Mouse (Mus musculus) cerebellum, postnatal 14 days (tissue): ENCODE results near the gene Spem1.
A peak's percentile ranks its signal among the peaks of the same experiment; 100 is the strongest.
"Not testable (repeated sequence)": the region's sequence is repeated elsewhere in the genome, so short reads cannot be mapped to it uniquely, and the experiment has no call there.

Experiments
- DNase-seq, 2 experiments: peaks; one replicate each; pipeline ENCODE4 v3.0.0; 2021; ENCODE audit warnings: mixed read lengths in 2 of 2

The Spem1 gene

DNA sequence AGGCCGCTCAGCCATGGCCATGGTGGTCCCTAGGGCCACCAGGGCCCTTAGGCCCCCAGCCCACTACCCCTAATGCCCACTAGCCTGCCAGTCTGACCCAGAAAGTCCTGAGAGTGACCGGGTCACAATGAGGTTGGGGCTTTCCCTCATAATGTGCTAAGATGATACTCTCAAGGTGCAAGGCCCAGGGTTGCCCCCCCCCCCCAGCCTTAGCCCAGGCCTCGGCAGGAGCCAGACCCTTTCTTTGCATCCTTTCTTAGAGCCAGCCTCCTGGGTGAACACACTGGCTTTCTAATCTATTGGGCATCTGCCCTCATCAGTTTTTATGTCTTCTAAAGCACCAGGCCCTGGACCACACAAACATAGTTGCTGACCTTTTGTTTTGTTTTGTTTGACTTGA lies at the start of gene Spem1:
Gene Spem1, minus strand, starts transcription at position 101 of the 400 bp plus-strand sequence.
- DNase-seq = no peak

DNA sequence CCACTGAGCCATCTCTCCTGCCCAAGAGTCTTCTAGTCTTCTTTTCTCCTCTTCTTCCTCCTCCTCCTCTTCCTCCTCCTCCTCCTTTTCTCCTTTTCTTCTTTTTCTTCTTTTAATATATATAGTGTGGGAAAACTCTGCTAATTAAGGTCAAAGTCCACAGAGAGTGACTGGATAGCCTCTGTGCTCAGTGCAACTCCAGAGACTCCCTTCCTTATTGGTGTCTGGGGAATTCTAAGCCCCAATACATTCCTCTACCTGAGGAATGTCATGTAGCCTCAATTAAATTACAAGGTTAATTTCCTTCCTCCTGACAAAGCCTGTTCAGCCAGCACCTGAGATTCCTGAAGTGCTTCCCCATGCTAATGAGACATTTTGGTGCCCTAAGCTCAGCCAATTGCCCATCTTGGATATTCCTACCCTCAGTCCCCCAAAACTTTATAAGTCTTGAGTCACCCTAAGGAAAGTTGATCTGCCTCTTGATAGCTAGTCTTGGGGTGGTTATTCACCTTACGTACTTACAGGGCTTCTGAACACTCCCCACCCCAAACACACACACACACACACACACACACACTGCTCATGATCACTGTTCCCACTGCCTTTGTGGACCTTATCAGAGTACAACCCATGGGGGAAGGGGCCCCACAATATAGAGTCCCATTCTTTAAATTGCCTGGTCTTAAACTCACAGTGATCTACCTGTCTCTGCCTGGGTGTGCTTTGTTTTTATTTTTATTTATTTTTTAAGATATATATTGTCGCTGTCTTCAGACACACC lies 48.5 kb upstream of the Spem1 start:
- no peak for DNase-seq

DNA sequence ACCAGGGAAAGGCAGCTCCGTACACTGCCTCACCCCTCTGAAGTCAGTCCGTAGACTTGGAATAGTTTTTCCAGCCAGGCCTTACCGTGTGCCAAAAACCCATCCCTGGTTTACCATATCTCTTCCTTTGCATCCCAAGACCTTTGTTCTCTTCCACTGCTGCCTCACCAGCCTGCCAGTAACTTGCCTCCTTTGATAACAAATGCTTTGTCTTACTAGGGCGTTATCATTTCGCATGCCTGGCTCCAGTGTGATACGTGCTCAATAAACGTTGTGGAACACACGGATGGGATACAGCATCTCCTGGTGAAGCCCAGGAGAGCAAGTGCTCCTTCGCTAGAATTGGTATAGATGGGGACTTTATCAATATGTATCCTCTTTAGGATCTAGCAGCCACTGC lies 45.4 kb upstream of the Spem1 start:
- no peak for DNase-seq

DNA sequence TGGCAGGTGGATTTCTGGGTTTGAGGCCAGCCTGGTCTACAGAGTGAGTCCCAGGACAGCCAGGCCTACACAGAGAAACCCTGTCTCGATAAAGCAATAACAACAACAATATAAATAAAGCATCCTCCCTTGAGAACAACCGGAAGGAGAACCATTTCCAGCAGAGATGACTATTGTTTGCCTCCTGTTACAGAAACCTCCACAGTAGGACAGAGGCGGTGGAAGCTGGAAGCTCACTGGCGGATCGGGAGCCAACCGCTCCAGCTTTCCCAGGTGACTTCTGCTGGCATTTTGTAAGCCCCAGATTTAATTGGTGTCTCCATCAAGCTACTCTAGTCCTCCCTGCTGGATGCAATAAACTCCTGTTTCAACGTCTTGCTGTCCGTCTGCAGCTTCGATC lies 43.6 kb upstream of the Spem1 start:
- no peak for DNase-seq

DNA sequence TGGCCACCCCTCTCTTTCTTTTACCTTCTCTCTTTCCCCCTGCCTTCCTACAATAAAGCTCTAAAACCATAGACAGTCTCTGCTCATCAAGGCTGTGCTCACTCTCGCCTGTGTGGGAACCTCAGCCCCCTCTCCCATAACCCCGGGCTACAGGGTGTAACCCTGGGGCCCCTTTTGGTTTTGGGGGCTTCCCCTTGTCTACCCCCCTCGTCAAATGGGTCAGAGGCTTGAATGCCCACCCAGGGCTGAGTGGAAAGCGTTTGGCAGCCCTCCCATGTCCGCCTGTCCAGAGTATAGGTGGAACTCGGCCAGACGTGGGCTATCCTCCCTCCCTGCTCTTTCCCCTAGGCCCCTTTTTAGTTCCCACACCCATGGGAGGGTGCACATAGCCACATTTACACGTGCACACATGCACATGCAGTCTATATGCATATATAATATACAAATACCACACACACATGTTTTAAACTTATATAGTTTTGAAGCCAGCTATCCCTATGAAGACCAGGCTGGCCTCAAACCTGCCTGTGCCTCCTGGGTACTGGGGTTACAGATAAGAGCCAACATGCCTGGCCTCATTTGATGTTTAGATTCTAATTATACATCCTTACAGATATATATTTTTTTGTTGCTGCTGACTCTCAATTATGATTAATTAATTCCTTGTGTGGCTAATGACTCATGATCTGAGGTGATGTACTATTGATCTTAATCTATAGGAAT lies 42.3 kb upstream of the Spem1 start:
- no peak for DNase-seq

DNA sequence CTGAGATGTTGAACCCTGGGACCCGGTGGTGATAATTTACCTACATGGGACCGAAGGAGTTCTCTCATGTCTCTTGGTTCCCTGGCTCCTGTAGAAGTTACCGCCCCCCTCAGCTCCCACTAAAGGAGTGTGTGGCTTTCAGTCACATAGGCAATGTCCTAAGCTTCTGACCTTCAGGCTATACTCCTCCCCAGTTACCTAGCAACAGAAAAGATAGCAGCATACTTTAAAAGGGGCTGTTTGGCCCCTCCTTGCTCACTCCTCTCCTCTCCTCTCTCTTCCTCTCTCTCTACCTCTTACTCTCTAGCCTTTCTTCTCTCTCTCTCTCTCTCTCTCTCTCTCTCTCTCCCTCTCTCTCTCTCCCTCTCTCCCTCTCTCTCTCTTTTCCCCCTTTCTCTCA lies 41.7 kb upstream of the Spem1 start:
- DNase-seq = not testable (repeated sequence)

DNA sequence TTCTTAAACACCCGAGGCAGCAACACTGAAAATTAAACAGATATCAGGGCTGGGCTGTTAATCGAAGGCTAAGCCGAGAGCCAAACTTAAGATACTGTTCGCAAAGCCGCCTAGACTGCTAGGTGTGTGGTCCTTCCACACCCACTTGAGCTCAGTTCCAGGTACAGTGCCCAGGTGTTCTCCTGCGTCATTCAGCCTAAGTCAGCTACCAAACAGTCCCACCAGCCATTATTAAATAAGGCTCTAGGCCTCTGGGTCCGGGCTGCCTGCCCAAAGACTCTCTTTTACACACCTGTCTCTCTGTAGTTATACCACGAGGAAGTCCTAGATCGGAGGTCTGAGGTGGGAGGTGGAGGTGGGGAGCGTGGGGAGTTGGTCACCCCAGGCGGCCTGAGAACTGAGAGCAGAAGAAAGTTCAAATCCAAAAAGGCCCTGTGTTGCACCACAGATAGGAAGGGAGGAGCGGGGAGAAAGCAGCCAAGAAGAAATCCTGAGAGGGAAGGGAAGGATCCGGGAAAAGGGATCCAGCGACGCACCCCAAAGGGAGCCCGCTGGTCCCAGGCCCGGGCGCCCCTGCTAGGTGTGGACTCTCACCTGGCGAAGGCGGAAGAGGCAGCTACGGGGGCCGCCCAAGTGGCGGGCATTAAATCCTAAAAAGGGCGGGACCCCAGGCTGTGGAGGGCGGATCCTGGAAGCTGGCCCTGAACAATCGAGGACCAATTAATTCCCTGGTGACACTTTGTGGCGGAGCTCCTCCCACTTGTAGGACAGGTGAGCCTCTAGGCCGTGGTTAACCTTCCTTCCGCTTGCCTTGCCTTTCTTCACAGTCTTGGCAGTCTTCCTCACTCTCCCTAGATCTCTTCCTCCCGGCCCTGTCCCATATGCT lies 36.4 kb upstream of the Spem1 start, which contains the start of gene Tnk1:
Gene Tnk1, minus strand, starts transcription at position 618 of the 886 bp plus-strand sequence.
- no peak for DNase-seq

DNA sequence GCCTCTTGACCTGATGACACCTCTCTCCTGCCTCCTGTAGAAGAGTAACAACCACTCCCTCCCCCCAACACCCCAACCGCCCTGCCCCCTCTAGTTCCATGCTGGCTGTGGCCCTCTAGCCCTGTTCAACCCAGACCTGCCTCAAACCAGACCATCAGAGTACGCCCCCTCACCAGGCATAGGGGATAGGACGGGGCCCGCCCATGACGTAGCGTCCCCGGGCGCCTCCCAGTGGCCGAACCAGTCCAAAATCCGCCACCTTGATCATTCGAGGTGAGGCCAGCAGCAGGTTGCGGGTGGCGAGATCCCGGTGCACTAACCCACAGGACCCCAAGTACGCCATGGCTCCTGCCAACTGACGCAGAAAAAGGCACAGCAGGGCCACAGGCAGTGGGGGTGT lies 33.4 kb upstream of the Spem1 start:
- peak; percentile 64 to 80 for DNase-seq

DNA sequence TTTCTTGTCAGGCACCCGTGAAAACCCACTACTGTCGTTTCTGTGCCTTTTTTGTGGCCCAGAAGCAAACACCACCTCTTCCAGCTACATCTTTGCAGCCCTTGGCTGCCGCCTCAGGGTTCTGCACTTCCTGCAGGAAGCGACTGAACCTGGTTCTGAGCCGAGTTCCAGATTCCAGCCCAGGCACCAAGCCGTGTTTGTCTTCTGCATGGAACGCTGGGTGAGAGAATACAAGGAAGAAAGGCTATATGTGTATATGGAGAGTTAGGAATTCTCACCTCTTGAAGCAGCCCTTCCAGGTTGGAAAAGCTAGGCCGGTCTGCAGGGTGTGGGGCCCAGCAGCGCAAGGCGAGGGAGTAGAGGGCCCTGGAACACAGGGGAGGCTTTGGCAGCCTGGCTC lies 32.7 kb upstream of the Spem1 start:
- DNase-seq = no peak

DNA sequence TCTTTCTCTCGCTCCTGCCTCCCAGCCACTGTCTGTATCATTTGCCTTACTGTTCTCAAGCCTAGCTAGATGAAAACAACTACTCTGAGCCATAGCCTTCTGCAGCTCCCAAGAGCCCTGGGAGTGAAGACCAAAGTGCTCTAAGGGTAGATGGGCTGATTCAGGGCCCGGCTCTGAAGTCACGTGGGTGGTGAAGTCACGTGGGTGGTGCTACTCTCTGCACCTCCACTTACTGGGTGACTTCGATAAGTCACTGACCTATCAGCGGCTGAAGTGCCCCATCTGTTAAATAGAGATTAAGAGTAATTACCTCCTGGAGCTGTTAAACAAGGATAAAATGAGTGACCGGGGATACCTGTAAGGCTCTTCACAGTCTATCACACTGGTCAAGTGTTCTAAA lies 32.0 kb upstream of the Spem1 start:
- DNase-seq = no peak

DNA sequence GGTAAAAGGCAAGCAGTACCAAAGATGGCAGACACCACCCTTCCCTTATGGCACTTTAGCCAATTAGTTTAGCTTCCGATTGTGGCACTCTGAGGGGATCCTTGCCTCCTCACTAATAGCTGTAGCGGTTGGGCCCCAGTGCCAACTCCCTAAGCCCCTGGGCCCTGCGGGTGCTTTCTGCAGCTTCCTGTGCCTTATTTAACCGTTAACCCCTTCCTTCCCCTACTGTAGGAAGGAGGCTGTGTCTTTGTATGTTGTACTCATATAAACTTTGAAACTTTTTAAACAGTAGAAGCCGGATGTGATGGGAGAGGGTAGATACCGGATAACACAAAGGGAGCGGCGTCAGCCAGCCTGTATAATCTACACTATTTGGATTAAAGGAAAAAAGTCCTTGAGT lies 28.8 kb upstream of the Spem1 start:
- no peak for DNase-seq

DNA sequence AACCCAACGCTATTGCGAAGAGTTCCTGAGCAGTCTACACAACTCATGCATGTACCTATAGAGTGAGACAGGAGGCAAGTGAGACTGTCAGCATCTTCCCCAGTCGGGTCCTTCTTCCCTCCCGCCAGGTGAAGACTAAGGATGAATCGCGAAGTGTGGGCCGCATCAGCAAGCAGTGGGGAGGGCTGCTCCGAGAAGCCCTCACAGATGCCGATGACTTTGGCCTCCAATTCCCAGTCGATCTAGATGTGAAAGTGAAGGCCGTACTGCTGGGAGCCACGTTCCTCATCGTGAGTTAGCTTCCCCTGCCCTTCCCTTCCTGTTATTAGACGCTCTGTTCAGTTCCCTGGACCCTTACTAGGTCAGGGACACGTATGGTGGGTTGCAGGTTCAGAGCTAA lies 27.9 kb upstream of the Spem1 start:
- DNase-seq = no peak

DNA sequence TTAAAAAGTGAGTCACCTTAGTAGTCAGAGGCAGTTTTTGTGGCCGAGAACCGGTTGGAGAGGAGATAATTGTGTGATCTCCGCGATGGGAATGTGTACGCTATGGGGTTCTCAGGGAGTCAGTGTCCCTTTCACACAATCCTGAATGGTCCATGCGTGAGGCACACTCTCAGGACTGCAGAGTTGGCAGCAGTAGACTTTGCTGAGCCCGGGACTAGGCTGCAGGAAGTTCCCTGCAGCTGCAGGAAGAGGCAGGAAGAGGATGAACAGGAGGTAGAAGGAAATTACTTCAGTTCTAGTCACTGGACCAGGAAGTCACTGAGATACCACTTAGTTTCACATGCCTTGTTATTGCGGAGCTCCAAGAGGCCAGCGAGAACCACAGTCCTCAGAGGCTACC lies 27.1 kb upstream of the Spem1 start:
- no peak for DNase-seq

DNA sequence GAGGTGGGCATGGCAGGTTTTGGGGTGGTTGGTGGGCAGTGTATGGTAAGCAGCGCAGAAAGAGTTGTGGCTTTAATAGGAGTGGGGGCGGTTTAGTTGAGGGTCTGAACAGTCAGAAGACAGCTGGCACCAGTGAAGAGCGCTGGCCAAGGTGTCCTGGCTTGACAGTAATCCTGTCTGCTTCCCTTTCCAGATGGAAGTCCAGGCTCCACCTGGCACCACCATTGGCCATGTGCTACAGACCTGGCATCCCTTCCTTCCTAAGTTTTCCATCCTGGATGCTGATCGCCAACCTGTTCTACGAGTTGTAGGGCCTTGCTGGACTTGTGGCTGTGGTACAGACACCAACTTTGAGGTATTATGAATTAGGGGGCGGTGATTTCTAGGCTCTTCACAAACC lies 26.0 kb upstream of the Spem1 start:
- DNase-seq = peak; percentile 83 to 84

DNA sequence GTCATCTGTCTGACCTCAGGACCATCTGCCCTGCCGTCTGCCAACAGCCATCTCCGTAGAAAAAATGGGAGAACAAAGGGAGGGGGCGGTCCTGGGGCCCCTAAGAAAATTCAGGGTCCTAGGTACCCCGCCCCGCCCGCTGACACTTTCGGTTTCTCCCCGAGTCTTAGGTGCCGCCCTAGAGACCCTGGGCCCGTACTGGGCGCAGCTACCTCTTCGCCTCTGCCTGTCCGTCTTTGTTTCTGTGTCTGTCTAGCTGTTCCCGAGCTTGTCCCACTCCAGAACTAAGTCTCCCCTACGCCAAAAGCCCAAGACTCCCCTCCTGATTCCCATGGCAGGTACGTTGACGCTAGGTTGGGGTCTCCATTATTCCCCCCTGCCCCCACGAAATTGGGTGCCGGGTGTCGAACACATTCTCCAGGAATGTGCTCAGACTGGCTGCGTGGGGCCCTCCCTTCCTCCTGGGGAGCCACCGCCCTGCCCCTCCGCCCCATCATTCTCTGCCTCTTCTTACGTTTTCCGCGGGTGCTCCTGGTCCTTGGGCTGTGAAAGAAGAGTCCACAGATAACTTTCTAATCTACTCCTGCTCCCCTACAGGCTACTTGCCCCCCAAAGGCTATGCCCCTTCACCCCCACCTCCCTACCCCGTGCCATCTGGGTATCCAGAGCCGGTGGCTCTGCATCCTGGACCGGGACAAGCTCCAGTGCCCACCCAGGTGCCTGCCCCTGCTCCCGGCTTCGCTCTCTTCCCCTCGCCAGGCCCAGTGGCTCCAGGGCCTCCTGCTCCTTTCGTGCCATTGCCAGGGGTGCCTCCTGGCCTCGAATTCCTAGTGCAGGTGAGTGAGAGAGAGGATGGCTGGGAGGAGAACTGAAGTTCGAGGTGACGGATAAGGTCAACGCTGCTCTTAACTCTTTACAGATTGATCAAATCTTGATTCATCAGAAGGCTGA lies 25.0 kb upstream of the Spem1 start:
- peak; percentile 45 to 48 for DNase-seq

DNA sequence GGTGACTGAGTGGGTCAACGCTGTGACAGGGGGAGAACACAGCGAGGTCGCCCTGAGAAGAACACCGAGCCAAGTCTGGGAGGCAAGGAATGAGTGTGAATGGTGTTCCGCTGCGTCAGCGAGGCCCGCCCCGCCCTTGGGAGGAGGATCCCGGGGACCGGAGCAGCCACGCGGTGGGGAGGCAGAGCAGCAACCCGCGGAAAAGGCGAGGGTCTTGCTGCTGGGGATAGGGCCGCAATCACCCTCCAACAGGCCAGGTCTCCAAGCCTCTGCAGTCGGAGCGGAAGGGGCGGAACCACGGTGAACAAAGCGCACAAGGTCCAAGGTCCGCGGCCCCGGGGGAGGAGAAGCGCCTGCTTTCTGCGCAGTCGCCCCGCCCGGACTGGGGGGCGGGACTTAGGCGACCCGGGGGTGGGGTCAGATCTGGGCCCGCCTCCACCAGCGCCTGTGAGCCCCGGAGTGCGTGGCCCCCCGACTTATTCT lies 24.3 kb upstream of the Spem1 start, which contains the start of gene Plscr3:
Gene Plscr3, plus strand, starts transcription at position 179 of the 483 bp plus-strand sequence.
- peak; percentile 94 for DNase-seq

DNA sequence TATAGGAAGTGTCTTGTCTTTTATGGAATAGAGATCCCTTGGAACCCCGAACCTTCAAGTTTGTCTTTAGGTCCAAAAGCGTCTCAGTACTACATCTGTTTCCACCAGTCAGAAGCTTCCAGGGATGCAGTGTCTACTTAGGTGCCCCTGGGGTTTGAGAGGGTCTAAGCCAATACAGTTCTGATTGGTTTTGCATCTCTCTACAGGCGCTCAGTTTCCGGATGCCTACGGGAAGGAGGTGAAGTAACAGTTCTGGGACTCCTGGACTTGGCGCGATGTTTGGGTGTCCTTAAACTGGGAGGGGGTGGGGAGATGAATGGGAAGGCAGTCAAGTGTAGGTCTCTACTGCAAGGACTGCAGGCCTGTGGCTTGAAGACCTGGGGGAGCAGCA lies 16.7 kb upstream of the Spem1 start:
- no peak for DNase-seq

DNA sequence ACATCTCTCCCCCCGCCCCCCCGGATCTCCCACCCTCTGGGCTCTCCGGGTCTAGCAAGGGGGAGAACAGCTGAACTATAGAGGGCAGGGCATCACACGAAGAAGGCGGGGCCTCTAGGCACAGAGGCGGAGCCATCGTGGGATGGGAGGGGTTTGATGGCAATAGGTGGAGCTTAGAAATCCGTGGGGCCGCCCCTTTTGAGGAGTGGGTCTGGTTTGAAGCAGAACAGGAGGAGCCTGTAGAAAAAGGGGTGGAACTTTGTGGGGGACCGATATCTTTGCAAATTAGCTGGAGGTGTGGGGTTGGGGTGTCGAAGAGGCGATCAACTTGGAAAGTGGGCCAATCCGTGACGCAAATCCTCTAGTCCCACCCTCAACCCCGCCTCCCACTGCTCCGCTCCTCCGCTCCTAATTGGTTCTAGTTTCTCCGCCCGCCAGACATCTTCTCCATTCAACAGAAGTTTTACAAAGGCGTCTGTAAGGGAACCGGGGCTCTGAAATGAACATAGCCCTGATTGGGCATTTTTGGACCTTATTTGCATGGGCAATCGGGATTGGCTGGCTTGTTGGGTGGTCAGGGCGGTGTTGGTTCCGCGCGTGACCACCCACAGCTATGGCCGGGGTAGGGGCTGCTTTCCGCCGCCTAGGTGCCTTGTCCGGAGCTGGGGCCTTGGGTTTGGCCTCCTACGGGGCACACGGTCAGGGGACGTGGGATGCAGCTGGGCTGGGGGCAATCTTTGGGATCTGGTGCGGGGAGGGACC lies 16.2 kb upstream of the Spem1 start, which contains the start of gene Tmem256:
Gene Tmem256, plus strand, starts transcription at position 563 of the 762 bp plus-strand sequence.
- peak; percentile 97 to 98 for DNase-seq

DNA sequence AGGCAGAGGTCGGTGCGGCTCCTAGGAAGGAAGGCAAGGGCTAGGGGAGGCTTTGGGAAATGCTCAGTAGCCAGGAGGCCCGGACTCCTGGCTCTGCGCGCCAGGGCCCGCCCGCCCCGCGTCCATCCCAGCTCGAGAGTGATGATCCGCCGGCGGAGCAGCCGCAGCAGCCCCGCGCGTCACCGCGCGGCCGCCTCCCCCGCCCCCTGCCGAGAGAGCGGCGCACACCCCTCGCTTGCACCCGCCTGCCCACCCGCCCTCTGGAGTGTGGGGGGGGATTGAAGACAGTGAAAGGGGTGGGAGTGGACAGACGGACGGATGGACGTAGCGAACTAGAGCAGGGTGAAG lies 15.6 kb upstream of the Spem1 start, which contains the start of gene Nlgn2:
Gene Nlgn2, minus strand, starts transcription at position 181 of the 348 bp plus-strand sequence.
- DNase-seq = peak; percentile 91 to 93

DNA sequence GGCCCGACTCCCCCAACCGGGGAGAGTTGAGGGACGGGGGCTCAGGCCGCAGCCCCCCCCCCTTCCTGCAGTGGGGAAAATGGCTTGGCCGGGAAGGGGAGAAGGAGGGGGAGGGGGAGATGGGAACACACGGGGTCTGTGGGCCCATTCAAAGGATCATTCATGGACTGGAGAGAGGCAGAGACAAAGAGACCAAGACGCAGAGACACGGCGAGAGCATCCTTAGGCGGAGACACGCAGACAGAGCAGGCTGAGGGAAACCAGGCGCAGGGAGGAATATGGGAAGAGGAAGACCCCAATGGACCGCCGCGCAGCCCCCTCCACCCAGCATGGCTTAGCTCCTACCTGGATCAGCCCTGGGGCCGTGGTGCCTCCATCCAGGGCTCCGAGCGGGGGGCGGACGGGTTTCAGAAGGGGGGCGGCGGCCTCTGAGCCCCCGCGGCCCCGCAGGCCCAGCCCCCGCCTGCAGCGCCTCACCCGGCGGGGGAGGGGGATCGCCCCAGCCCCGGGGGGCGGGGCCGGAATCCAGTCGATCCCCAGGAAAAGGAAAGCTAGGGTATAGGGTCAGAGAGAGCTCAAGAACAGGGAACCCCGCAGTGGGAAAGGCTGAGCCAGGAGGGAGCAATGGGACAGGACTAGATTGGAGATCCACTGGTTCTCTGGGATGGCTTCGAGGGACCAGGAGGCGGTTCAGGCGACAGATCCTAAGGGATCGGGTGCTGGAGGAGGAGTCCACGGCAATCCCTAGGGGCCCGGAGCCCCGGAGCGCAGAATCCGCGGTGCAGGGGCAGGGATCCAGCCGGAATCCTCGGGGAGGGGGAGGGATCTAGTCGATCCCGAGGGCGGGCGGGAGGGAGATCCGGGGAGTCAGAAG lies 15.0 kb upstream of the Spem1 start:
- peak; percentile 70 to 72 for DNase-seq
